Mouse (Mus musculus): ENCODE measurements at regions not wholly inside any gene's neighbourhood (a gene's known extent, or its start where the extent isn't known, plus 50 kb on each side); places are given as distances from the start of the nearest gene placed in this dataset.

DNA sequence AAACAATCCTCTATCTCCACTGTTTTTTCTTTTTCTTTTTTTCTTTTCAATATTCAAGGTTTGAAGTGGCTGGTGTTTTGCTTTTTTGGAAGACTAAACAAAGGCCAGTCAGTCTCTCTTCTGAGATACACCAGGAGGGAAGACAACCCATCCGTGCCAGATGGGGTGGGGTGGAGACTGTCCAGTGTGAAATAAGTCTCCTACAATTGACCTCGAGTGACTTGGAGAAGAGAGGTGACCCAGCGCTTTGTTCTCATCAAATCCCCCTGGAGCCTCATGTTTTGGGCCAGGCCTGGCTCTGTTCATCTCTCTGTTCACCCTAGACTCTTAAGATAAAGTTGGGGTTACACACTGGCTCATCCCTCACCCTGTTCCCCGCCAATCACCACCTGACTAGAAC lies 169.2 kb upstream of the Tbca start:
- WGBS (ENCODE audit: insufficient replicate concordance), result 65% methylated on average over 4 of the region's 4 CpGs
- TF ChIP-seq CTCF (IDR thresholded peaks at IDR 0.05; ENCODE audit: low read depth), result no peak
- TF ChIP-seq EP300 (IDR thresholded peaks at IDR 0.05; ENCODE audit: low read depth), result no peak
- DNase-seq (no peak), ATAC-seq (no peak)
- Histone ChIP-seq H3K4me1 (ENCODE audit: insufficient read depth) (no peaks in the 10 kb centered on the region), H3K4me3 (ENCODE audit: low read depth, low read length) (no peak overlapping the region), H3K9ac (replicated peaks) (no peak overlapping the region), H3K27ac (ENCODE audit: low read depth) (no peak overlapping the region), H3K36me3 (replicated peaks; ENCODE audit: insufficient read depth, low read length) (no peaks in the 10 kb centered on the region), H3K4me2 (ENCODE audit: low read depth, low read length) (no peak overlapping the region), H3K27me3 (ENCODE audit: insufficient read depth, low read length) (no peaks in the 10 kb centered on the region), H3K9me3 (ENCODE audit: low read length) (no peaks in the 10 kb centered on the region)

DNA sequence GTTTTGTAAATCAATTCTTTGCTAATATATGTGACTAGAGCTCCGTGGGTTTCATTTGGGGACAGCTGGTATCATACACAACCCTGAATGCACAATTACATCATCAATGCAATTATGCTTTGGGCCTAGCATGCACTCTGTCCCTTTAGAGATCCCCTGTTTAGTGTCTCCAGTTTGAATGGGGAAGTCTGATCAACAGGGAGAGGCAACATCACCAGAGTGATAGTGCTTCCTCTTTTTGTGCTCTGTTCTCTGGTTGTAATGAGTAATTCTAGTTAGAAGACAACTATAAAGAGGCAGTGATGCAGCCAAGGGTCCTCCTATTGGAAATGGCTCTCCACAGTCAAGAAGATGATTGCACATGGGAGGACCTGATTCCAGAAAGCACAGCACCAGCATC lies 158.7 kb upstream of the Tbca start:
- Histone ChIP-seq H3K9ac (replicated peaks) (no peak overlapping the region), H3K4me1 (ENCODE audit: insufficient read depth) (no peaks in the 10 kb centered on the region), H3K36me3 (replicated peaks; ENCODE audit: insufficient read depth, low read length) (no peaks in the 10 kb centered on the region), H3K9me3 (ENCODE audit: low read length) (no peaks in the 10 kb centered on the region), H3K27ac (ENCODE audit: low read depth) (no peak overlapping the region), H3K4me2 (ENCODE audit: low read depth, low read length) (no peak overlapping the region), H3K27me3 (ENCODE audit: insufficient read depth, low read length) (no peaks in the 10 kb centered on the region), H3K4me3 (ENCODE audit: low read depth, low read length) (no peak overlapping the region)
- DNase-seq (no peak), ATAC-seq (no peak)
- 46% methylated on average over 1 of the region's 1 CpGs for WGBS (ENCODE audit: insufficient replicate concordance)
- no peak for TF ChIP-seq CTCF (IDR thresholded peaks at IDR 0.05; ENCODE audit: low read depth)
- no peak for TF ChIP-seq EP300 (IDR thresholded peaks at IDR 0.05; ENCODE audit: low read depth)

- H3K9ac ChIP-seq (replicated peaks), result no peak overlapping the region
- no peaks in the 10 kb centered on the region for H3K9me3 ChIP-seq (ENCODE audit: low read length)
- TF ChIP-seq CTCF (IDR thresholded peaks at IDR 0.05; ENCODE audit: low read depth) (no peak), EP300 (IDR thresholded peaks at IDR 0.05; ENCODE audit: low read depth) (no peak)
- H3K4me3 ChIP-seq (ENCODE audit: low read depth, low read length), result no peak overlapping the region
- H3K27ac ChIP-seq (ENCODE audit: low read depth), result no peak overlapping the region
- no peak overlapping the region for H3K4me2 ChIP-seq (ENCODE audit: low read depth, low read length)
- DNase-seq (no peak), ATAC-seq (no peak)
- no peaks in the 10 kb centered on the region for H3K27me3 ChIP-seq (ENCODE audit: insufficient read depth, low read length)
- no peaks in the 10 kb centered on the region for H3K4me1 ChIP-seq (ENCODE audit: insufficient read depth)
- no peaks in the 10 kb centered on the region for H3K36me3 ChIP-seq (replicated peaks; ENCODE audit: insufficient read depth, low read length)
- WGBS (ENCODE audit: insufficient replicate concordance), result 77% methylated on average over 6 of the region's 6 CpGs
These were observed 158.0 kb upstream of the Tbca start for GRCm38 (mm10) chr13:94630685-94631084.

GRCm38 (mm10) chr13:94632730-94633129 lies 156.0 kb upstream of the Tbca start:
- no peak for ATAC-seq
- H3K4me3 ChIP-seq (ENCODE audit: low read depth, low read length), result no peak overlapping the region
- WGBS (ENCODE audit: insufficient replicate concordance), result 56% methylated on average over 5 of the region's 5 CpGs

DNA sequence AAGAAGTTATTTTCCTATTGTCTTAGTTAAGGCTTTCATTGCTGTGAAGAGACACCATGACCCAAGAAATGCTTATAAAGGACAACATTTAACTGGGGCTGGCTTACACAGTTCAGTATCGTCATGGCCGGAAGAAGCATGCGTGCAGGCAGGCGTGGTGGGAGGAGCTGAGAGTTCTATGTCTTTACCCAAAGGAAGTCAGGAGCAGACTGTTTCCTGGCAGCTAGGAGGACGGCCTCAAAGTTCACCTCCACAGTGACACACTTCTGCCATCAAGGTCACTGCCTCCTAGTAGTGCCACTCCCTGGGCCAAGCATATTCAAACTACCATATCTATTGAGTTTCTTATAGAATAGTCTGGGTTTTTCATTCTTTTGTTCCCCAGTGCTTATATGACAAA lies 148.4 kb upstream of the Tbca start:
- Histone ChIP-seq H3K4me1 (ENCODE audit: insufficient read depth) (no peaks in the 10 kb centered on the region), H3K9me3 (ENCODE audit: low read length) (no peaks in the 10 kb centered on the region), H3K27me3 (ENCODE audit: insufficient read depth, low read length) (no peaks in the 10 kb centered on the region), H3K9ac (replicated peaks) (no peak overlapping the region), H3K27ac (ENCODE audit: low read depth) (no peak overlapping the region), H3K4me2 (ENCODE audit: low read depth, low read length) (no peak overlapping the region), H3K36me3 (replicated peaks; ENCODE audit: insufficient read depth, low read length) (no peaks in the 10 kb centered on the region), H3K4me3 (ENCODE audit: low read depth, low read length) (no peak overlapping the region)
- no peak for ATAC-seq
- no peak for DNase-seq
- WGBS (ENCODE audit: insufficient replicate concordance), result 44% methylated on average over 5 of the region's 5 CpGs
- no peak for TF ChIP-seq EP300 (IDR thresholded peaks at IDR 0.05; ENCODE audit: low read depth)
- TF ChIP-seq CTCF (IDR thresholded peaks at IDR 0.05; ENCODE audit: low read depth), result no peak

More at GRCm38 (mm10) chr13:94632730-94633129, 156.0 kb upstream of the Tbca start:
- Histone ChIP-seq H3K9ac (replicated peaks) (no peak overlapping the region), H3K36me3 (replicated peaks; ENCODE audit: insufficient read depth, low read length) (no peaks in the 10 kb centered on the region), H3K4me2 (ENCODE audit: low read depth, low read length) (no peak overlapping the region), H3K9me3 (ENCODE audit: low read length) (no peaks in the 10 kb centered on the region), H3K4me1 (ENCODE audit: insufficient read depth) (no peaks in the 10 kb centered on the region), H3K27me3 (ENCODE audit: insufficient read depth, low read length) (no peaks in the 10 kb centered on the region), H3K27ac (ENCODE audit: low read depth) (no peak overlapping the region)
- DNase-seq, result no peak
- TF ChIP-seq CTCF (IDR thresholded peaks at IDR 0.05; ENCODE audit: low read depth) (no peak), EP300 (IDR thresholded peaks at IDR 0.05; ENCODE audit: low read depth) (no peak)

GRCm38 (mm10) chr13:94645241-94646206 lies 143.2 kb upstream of the Tbca start:
- H3K4me3 ChIP-seq (ENCODE audit: low read depth, low read length), result no peak overlapping the region
- H3K9ac ChIP-seq (replicated peaks), result no peak overlapping the region
- no peak overlapping the region for H3K4me2 ChIP-seq (ENCODE audit: low read depth, low read length)
- no peak overlapping the region for H3K27ac ChIP-seq (ENCODE audit: low read depth)
- H3K36me3 ChIP-seq (replicated peaks; ENCODE audit: insufficient read depth, low read length), result no peaks in the 10 kb centered on the region
- DNase-seq (no peak), ATAC-seq (peak; percentile 56; the same call in 1 of the 2 replicates)
- peaks cover 5% of the 10 kb centered on the region; the same call in 1 of the 2 replicates for H3K27me3 ChIP-seq (ENCODE audit: insufficient read depth, low read length)
- H3K9me3 ChIP-seq (ENCODE audit: low read length), result no peaks in the 10 kb centered on the region
- TF ChIP-seq EP300 (IDR thresholded peaks at IDR 0.05; ENCODE audit: low read depth), result no peak
- TF ChIP-seq CTCF (IDR thresholded peaks at IDR 0.05; ENCODE audit: low read depth), result no peak
- H3K4me1 ChIP-seq (ENCODE audit: insufficient read depth), result no peaks in the 10 kb centered on the region
- 63% methylated on average over 19 of the region's 19 CpGs for WGBS (ENCODE audit: insufficient replicate concordance)
